Mouse (Mus musculus) MEL (cell line): ENCODE measurements around the gene 2200002D01Rik. TPM values are rescaled to one million over a fixed set of nuclear protein-coding genes. Genes with fewer than 3 reads are reported as not detected.

Experiments
- DNase-seq: peaks from one replicate; pipeline ENCODE4 v3.0.0; 2011; ENCODE audit warnings: low read depth, low spot score
- H3K27ac ChIP-seq: 2 replicates; pipeline ENCODE4 v1.5.1; 2012; ENCODE audit warnings: low read depth, mild to moderate bottlenecking, control low read depth, low read length, moderate library complexity; ENCODE audit not compliant: control insufficient read depth
- H3K27me3 ChIP-seq, 2 experiments: fragments of 150-350 bp in 1 of 2; sonication (generic) in 1 of 2; 2 replicates each; pipeline ENCODE4 v1.6.1; 2012; ENCODE audit warnings: low read length in 2 of 2, mild to moderate bottlenecking in 2 of 2, improper control_type of control experiment in 1 of 2, moderate library complexity in 1 of 2; ENCODE audit not compliant: insufficient read depth in 2 of 2, control insufficient read depth in 1 of 2
- H3K36me3 ChIP-seq, 2 experiments: 2 replicates each; pipeline ENCODE4 v1.6.1; 2012 to 2014; ENCODE audit warnings: low read length in 2 of 2, improper control_type of control experiment in 1 of 2, inconsistent platforms in 1 of 2, mild to moderate bottlenecking in 1 of 2; ENCODE audit not compliant: insufficient read depth in 2 of 2, control insufficient read depth in 1 of 2
- H3K4me1 ChIP-seq, 2 experiments: fragments of 150-350 bp in 1 of 2; sonication (generic) in 1 of 2; 2 replicates each; pipeline ENCODE4 v1.6.1; 2012; ENCODE audit warnings: low read length in 2 of 2, improper control_type of control experiment in 1 of 2, mild to moderate bottlenecking in 1 of 2; ENCODE audit not compliant: insufficient read depth in 2 of 2, control insufficient read depth in 1 of 2
- H3K4me3 ChIP-seq, 2 experiments: fragments of 150-350 bp in 1 of 2; sonication (generic) in 1 of 2; 2 replicates each; pipeline ENCODE4 v1.5.1; 2012; ENCODE audit warnings: low read depth in 2 of 2, low read length in 2 of 2, mild to moderate bottlenecking in 2 of 2, moderate library complexity in 2 of 2, control low read depth in 1 of 2, improper control_type of control experiment in 1 of 2; ENCODE audit not compliant: control insufficient read depth in 1 of 2, insufficient read depth in 1 of 2
- H3K79me2 ChIP-seq: 2 replicates; pipeline ENCODE4 v1.6.1; 2012; ENCODE audit warnings: mild to moderate bottlenecking, low read length, moderate library complexity; ENCODE audit not compliant: control insufficient read depth, poor library complexity, insufficient read depth
- H3K9ac ChIP-seq: 2 replicates; pipeline ENCODE4 v1.6.1; 2012; ENCODE audit warnings: low read depth, mild to moderate bottlenecking, control low read depth, low read length, moderate library complexity; ENCODE audit not compliant: control insufficient read depth, poor library complexity, severe bottlenecking
- H3K9me3 ChIP-seq: fragments of 150-350 bp; sonication (generic); replicated peaks from 2 replicates; pipeline ENCODE4 v1.6.1; 2012; ENCODE audit warnings: mild to moderate bottlenecking, low read length, improper control_type of control experiment, moderate library complexity; ENCODE audit not compliant: insufficient read depth
- CHD2 ChIP-seq: IDR thresholded peaks from 2 replicates; pipeline ENCODE4 v1.6.1; 2011; ENCODE audit warnings: low read length, improper control_type of control experiment
- EP300 ChIP-seq, 2 experiments: IDR thresholded peaks; 2 replicates each; pipeline ENCODE4 v1.6.1; 2011; ENCODE audit warnings: improper control_type of control experiment in 2 of 2, low read length in 2 of 2, low read depth in 1 of 2, mild to moderate bottlenecking in 1 of 2
- GABPA ChIP-seq: IDR thresholded peaks from 2 replicates; pipeline ENCODE4 v1.6.1; 2012; ENCODE audit warnings: low read depth, mild to moderate bottlenecking, inconsistent platforms, low read length, improper control_type of control experiment, moderate library complexity
- HCFC1 ChIP-seq: IDR thresholded peaks from 2 replicates; pipeline ENCODE4 v1.6.1; 2012; ENCODE audit warnings: low read depth, mild to moderate bottlenecking, inconsistent platforms, low read length, improper control_type of control experiment, moderate library complexity
- MYB ChIP-seq: IDR thresholded peaks from 2 replicates; pipeline ENCODE4 v1.6.1; 2011; ENCODE audit warnings: mild to moderate bottlenecking, low read depth, low read length, improper control_type of control experiment
- MYC ChIP-seq: IDR thresholded peaks from 2 replicates; pipeline ENCODE4 v1.6.1; 2011; ENCODE audit warnings: low read depth, mild to moderate bottlenecking, low read length, improper control_type of control experiment, moderate library complexity
- SIN3A ChIP-seq: IDR thresholded peaks from 2 replicates; pipeline ENCODE4 v1.6.1; 2012; ENCODE audit warnings: low read length, improper control_type of control experiment, inconsistent platforms
- SMC3 ChIP-seq: IDR thresholded peaks from 2 replicates; pipeline ENCODE4 v1.6.1; 2011; ENCODE audit warnings: low read depth, low read length, improper control_type of control experiment
- TAL1 ChIP-seq: IDR thresholded peaks from 2 replicates; pipeline ENCODE4 v1.6.1; 2012; ENCODE audit warnings: mild to moderate bottlenecking, inconsistent platforms, low read length, moderate library complexity, mixed read lengths
- TCF12 ChIP-seq: IDR thresholded peaks from 2 replicates; pipeline ENCODE4 v1.6.1; 2014; ENCODE audit warnings: low read depth, mild to moderate bottlenecking, inconsistent platforms, low read length, improper control_type of control experiment, moderate library complexity
- ZKSCAN1 ChIP-seq: IDR thresholded peaks from 2 replicates; pipeline ENCODE4 v1.6.1; 2012; ENCODE audit warnings: low read depth, mild to moderate bottlenecking, inconsistent platforms, low read length, improper control_type of control experiment, moderate library complexity
- ZMIZ1 ChIP-seq: IDR thresholded peaks from 2 replicates; pipeline ENCODE4 v1.6.1; 2012; ENCODE audit warnings: low read depth, mild to moderate bottlenecking, inconsistent platforms, low read length, improper control_type of control experiment, moderate library complexity
- polyA plus RNA-seq, 2 experiments: library from polyadenylated mRNA; stranded (reverse) in 1 of 2; unstranded in 1 of 2; fragments of >175 nt in 1 of 2; fragments of >200 nt in 1 of 2; gene quantifications; 2 replicates each; pipeline versions ENCODE4 v1.2.1 to v1.2.4; 2012; ENCODE audit warnings: low replicate concordance in 2 of 2, low read depth in 1 of 2; ENCODE audit not compliant: insufficient read length in 2 of 2, insufficient read depth in 1 of 2, missing spikeins in 1 of 2
- total RNA-seq: library from RNA; depleted of rRNA; stranded (reverse); fragments of 300-350 nt; gene quantifications from 2 replicates; pipeline ENCODE4 v1.2.3, GENCODE M21; 2012

2200002D01Rik gene
- total and polyA plus RNA-seq, 3 experiments = 0.85 to 5.4 TPM; not detected in 1

GRCm38 (mm10) chr7:29284523-29284922 lies 36.3 kb upstream of the 2200002D01Rik start (continued):
- peak; percentile 65 to 70; a peak in 3 of 4 replicates for TF ChIP-seq EP300 (IDR thresholded peaks at IDR 0.05; ENCODE audit: low read depth in 1 of 2, low read length in 2 of 2)

GRCm38 (mm10) chr7:29283876-29284275 lies 35.6 kb upstream of the 2200002D01Rik start:
- H3K27ac ChIP-seq = peak overlapping the region; percentile 75
- peaks cover 22 to 32% of the 10 kb centered on the region in 2 experiments for H3K4me1 ChIP-seq
- H3K79me2 ChIP-seq = peaks cover 10% of the 10 kb centered on the region
- H3K27me3 ChIP-seq = no peaks in the 10 kb centered on the region
- DNase-seq = peak; percentile 66
- H3K9me3 ChIP-seq = no peaks in the 10 kb centered on the region
- TF ChIP-seq ZMIZ1 (no peak), TAL1 (no peak), GABPA (no peak), SIN3A (0 out of 2 replicates have a peak, but pooled peaks have one; percentile 25), HCFC1 (no peak), CHD2 (no peak)
- TF ChIP-seq, all 39 proteins: peak for 1
- peak overlapping the region in 1 of 2 experiments; percentile 30; a peak in 2 of 4 replicates for H3K4me3 ChIP-seq
- H3K36me3 ChIP-seq = peaks cover 0 to 19% of the 10 kb centered on the region in 2 experiments; a peak in 2 of 4 replicates
- H3K9ac ChIP-seq = peak overlapping the region; percentile 36

GRCm38 (mm10) chr7:29282074-29282554 lies 33.8 kb upstream of the 2200002D01Rik start:
- Histone ChIP-seq H3K36me3 (peaks cover 0 to 19% of the 10 kb centered on the region in 2 experiments; a peak in 2 of 4 replicates), H3K4me1 (peaks cover 22 to 32% of the 10 kb centered on the region in 2 experiments), H3K27ac (no peak overlapping the region), H3K27me3 (no peaks in the 10 kb centered on the region), H3K79me2 (peaks cover 10% of the 10 kb centered on the region), H3K9ac (no peak overlapping the region; the same call in 1 of the 2 replicates), H3K9me3 (no peaks in the 10 kb centered on the region), H3K4me3 (peak overlapping the region; percentile 82 to 89)
- peak; percentile 35 for DNase-seq
- TF ChIP-seq ZKSCAN1 (no peak), SMC3 (no peak), HCFC1 (no peak), TCF12 (no peak), MYC (no peak), MYB (no peak), GABPA (no peak)
